Mouse (Mus musculus) layer of hippocampus, adult 8-10 months (tissue): Measurements from ENCODE around the gene Col4a3bp. TPM values are rescaled to one million over a fixed set of nuclear protein-coding genes. Genes with fewer than 3 reads are reported as not detected.
A peak's percentile ranks its signal among the peaks of the same experiment; 100 is the strongest.

Experiments
- DNase-seq, 2 experiments: peaks; one replicate each; pipeline ENCODE4 v3.0.0; 2022; ENCODE audit warnings: low spot score in 2 of 2
- total RNA-seq, 4 experiments: library from RNA; stranded (reverse); gene quantifications; 2 replicates each; pipeline ENCODE4 v1.2.4; 2022

Gene Col4a3bp
- total RNA-seq, 4 experiments from 2014 or later, result 62.5 to 83.2 (median 74.4) TPM

DNA sequence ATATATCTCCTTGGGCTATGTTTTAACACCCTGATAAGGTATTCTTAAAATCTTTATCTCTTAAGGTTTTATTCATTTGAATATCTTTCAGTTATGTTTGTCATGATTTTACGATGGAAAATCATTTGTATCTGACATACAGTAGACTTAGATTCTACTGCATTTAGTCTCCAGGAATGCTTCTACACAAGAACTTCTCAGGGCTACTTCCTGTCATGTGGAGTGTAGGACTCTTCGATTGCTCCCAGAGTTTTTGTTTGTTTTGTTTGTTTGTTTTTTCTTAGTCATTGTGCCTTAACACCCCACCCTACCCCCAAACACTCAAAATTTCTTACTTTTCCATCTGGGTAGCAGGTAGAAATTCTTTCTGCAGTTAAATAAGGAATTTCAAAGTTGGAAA, 1.0 kb upstream of the Col4a3bp start:
- no peak for DNase-seq

DNA sequence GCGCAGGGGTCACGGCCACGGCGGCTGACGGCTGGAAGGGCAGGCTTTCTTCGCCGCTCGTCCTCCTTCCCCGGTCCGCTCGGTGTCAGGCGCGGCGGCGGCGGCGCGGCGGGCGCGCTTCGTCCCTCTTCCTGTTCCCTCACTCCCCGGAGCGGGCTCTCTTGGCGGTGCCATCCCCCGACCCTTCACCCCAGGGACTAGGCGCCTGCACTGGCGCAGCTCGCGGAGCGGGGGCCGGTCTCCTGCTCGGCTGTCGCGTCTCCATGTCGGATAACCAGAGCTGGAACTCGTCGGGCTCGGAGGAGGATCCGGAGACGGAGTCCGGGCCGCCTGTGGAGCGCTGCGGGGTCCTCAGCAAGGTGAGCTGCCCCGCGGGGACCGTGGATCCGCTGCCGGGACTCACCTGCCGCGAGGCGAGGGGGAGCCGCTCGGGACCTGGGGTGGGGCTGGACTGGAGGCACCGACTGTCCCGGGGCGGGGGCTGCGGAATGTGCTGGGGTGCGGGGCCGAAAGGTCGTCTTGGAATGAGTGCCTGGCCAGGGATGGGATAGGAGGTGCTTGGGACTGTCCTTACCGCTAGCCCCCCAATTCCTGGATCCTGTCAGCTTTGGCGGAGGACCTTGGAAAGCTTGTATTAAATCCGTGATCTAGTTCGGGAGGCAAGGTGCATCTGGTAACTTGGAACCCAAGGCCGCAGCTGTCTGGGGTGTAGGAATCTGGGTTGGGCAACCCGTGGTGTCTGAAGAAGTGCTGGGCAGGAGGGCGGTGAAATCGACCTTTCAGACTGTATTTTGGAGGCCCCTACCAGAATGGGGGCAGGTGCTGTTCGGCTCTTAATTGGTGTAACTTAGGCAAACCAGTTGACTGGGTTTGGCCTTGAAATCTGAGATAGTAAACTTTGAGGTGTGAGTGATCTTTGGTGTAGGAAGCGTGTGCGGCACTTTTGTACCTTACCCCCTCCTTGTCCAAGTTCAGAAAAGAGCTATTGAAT, 778 bp downstream of the Col4a3bp start:
- peak in 1 of 2 experiments; percentile 35 for DNase-seq

DNA sequence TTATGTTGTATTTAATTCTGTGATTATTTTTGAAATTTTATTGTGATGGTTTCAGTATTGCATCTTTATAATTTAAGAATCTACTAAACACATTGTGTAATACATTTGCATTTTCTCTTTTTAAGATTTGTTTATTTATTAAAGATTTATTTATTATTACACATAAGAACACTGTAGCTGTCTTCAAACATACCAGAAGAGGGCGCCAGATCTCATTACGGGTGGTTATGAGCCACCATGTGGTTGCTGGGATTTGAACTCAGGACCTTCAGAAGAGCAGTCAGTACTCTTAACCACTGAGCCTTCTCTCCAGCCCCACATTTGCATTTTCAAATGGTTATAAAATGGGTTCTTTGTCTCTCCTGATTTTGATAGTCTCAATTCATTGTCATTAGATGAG, 2.1 kb downstream of the Col4a3bp start:
- DNase-seq, result no peak

DNA sequence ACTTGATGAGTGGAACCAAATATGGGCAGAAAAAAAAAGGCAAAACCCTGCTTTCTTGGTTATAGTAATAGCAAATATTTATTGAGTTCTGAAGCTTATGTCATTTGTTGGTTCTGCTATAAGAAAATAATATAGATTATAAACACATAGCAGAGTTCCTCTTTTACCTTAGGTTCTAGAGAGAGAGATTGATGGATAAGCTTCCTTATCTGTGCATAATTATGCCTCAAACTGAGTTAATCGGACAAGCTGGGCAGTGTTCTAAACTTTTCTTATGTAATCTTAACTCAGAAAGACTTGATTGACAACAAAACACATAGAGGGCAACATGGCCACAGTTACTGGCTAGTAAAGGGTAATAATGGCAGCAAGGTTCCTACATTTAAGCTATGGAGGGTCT, 4.8 kb downstream of the Col4a3bp start:
- no peak for DNase-seq

DNA sequence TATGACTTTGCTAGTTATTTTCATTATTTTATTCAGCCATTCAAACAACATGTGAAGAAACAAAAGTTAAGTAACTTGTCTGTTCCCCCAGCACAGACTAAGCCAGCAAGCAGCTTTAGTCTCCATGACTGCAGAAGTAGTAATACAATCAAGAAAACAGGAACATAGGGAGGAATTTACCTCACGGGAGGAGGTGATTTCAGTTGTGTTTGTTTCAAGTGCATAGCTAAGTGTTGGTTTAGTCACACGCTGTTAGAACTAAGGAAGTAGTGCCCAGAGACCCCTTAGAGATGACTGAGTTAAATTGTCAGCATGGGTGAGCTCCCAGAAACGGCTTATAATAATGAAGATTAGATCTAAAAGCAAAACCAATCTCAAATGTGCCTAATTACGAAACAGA, 5.5 kb downstream of the Col4a3bp start:
- DNase-seq, result no peak

DNA sequence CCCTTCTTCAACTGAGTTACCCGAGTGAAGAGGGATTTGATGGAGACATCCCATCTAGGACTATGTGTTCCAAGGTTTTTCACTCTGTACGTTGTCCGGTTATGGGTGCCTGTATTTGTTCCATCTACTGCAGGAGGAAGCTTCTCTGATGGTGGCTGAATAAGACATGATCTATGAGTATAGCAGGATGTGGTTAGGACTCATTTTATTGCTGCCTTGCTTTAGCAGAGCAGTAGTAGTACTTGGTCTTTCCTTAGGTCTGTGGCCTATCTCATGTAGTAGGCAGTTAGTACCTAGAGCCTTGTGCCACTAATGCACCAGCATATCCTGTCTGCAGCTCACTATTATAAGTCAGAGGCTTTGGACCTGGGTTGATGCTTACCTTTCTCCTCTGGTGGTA, 12.7 kb downstream of the Col4a3bp start:
- no peak for DNase-seq

DNA sequence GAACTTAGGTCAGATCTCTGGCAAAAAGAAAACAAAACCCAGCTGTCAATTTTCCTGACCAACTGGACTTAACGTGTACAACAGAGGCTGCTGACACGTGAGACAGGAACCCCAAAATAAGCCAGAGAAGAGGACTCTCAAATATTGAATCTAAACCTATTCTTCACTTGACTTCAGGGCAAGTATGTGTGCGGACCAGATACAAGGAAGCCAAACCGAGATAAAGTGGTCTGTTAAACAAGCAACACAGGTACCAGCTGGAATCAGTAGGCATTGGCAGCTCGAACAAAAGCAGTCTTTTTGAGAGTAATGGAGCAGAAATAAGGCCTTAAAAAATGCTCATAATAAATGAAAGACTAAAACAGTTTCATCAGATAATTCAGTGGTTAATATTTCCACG, 25.6 kb downstream of the Col4a3bp start:
- no peak for DNase-seq

DNA sequence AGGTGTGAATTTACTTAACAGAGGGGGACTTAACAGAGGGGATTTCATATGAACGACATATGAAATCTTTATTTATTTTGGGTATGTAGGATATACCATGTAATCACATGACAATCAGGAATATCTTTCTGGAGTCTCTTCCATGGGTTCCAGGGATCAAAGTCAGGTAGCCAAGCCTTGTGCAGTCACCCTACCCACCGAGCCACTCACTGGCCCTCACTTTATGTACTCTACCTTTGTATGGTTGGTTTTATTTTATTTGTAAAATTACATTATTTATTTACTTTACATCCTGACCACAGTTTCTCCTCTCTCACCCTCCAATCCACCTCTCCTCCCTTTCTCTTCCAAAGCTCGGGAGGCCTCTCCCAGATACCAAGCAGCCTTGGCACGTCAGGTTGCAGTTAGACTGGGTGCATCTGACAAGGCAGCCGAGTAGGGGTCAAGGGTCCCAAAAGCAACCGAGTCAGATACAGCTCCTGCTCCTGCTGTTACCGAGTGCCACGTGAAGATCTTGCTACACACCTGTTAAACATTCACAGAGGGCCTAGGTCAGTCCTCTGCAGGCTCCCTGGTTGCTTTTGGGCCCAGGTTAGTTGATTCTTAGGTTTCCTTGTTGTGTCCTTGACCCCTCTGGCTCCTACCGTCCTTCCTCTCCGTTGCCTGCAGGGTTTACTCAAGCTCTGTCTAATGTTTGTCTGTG, 28.0 kb downstream of the Col4a3bp start:
- no peak for DNase-seq

DNA sequence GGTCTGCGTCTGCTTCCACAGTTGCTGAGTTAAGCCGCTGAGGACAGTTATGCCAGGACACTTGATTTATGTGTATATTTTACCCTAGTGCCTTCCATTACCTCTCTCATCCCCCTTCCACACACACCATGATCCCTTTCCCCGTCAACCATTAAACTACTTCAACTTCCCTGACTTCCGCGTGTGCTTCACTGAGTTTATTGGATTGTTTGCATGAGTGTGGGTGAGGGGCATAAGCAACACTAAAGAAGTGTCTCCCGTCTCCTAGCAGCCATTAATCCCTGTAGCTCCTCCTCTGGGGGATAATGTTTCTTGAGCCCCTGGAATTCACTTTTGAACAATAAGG, 28.6 kb downstream of the Col4a3bp start:
- no peak for DNase-seq

DNA sequence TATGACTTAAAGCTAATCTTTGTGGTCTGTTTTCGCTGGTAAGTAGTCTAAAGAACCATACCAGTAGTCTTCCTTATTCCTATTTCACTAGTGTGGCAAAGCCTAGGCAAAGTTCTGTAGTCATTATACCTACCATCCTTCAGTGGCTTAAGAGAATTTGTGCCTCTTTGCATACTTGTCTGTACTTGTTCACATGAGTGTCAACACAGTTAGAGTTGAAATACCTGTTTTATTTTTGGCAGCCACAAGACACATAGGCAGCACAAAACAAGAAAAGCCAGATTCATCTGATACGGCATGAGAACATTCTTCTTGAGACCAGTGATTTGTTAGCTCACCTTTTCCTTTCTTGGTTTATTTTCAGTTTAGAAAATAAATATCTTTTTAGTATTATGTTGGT, 31.8 kb downstream of the Col4a3bp start:
- no peak for DNase-seq

DNA sequence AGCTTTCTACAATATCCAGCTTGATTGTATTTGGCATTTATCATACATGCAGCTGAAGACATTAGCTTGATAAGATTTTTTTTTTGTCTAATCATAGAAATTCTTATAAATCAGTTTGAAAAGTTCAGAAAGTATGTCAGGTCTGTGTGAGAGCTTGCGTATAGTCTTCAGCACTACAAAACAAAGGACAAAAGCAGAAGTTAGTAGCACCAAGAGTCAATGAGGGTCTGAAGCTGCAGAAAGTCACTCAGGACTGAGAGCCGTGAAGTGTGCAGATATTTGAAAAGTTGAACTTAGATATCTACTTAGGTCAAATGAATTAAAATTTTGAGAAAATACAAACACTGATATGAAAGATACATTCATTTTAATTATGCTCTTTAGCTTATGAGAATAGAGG, 36.7 kb downstream of the Col4a3bp start:
- DNase-seq, result no peak

DNA sequence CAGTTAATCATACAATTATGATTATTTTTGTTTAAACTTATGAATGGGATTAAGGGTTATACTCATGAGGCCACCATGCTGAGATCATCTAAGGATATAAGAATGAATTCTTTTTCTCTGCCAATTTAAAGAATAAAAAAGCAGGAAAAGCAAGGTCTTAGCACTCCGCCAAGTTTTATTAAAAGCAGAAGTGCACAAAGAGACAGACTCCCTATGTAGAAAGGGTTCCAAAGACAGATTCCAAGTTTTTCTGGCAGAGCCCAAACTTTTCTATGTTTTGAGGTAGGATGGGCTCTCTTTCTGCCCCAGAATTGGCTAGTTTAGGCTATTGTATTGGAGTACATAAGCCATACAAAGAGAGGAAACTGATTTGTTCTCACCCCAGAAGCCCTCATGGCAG, 37.6 kb downstream of the Col4a3bp start:
- DNase-seq, result no peak

DNA sequence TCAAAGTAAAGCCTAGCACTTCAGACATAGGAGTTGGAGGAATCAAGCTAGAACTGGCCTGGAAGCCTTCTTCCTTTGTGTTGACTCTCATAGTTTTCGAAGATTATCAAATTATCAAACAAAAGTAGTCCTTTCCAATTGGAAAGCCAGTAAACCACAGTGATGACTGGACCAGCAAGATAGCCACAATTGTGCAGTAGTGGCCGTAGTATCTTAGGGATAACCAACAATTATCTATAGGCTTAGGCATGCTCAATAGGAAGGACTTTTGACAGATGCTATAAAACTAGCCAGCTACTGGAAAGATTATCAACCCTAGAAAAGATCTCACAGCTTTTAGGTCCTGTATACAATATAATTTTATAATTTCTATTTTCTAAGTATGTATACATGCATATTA, 41.8 kb downstream of the Col4a3bp start:
- no peak for DNase-seq

DNA sequence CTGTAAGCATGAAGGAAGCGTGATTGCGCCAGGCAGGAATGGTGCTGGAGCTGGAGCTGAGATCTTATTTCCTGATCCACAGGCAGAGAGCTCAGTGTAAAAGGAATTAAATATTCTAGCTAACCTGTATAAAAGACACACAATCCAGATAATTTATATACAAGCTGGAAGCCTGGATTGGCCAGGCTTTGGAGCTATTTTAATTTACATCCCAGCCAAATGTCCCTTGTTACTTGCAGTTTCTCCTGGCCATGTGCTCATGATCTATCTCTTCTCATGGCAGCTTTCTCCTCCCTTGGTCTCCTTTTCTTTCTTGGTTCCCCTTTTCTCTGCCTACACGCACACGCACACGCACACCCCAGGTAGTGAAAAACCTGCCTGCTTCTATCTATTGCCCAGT, 44.1 kb downstream of the Col4a3bp start:
- no peak for DNase-seq

DNA sequence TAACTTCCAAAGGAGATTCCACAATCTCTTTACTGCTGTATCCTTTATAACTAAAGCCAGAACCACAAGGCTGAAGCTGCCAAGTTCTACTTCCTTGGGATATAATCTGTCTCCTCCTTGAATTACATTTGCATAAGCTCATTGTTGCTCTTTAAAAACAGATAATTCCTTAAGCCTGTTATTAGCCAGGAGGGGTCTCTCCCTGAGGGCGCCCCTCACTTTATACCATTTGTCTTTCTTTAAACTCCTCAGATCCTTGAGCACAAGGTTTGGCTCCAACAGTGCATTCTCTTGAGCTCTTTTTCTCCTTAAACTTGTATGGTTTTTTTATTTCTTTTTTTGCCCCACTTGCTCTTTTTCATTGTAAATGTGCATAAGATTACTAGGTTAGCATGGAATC, 46.2 kb downstream of the Col4a3bp start:
- DNase-seq, result no peak

DNA sequence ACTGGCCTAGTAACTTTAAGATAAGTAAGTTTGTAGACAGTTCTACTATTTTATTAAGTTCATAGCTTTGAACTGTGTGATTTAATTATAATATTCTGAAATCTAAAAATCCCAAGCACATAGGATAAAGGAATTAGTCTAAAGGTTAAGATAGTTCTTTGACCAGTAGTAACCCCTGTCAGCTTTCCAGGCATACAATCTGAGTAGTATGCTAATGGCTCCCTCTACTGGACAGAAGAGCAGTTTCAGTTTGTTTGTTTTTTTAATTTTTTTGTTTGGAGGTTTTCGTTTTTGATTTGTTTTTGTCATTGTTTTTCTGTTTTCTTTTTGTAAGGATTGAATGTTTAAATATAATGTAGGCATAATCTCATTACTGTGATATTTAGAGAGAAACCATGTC, 51.2 kb downstream of the Col4a3bp start:
- no peak for DNase-seq

DNA sequence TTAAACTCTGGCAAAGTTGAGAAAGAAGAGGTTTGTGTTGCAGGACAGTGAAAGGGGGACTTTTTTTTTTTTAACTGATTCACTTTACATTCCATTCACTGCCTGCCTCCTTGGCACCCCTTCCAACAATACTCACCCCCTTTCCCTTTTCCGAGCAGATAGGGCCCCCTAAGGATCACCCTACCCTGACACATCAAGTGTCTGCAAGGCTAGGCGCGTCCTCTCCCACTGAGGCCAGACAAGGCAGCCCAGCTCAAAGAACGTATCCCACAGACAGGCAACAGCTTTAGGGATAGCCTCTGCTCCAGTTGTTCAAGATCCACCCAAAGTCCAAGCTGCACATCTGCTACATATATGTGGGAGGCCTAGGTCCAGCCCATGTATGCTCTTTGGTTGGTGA, 51.7 kb downstream of the Col4a3bp start:
- DNase-seq, result no peak

DNA sequence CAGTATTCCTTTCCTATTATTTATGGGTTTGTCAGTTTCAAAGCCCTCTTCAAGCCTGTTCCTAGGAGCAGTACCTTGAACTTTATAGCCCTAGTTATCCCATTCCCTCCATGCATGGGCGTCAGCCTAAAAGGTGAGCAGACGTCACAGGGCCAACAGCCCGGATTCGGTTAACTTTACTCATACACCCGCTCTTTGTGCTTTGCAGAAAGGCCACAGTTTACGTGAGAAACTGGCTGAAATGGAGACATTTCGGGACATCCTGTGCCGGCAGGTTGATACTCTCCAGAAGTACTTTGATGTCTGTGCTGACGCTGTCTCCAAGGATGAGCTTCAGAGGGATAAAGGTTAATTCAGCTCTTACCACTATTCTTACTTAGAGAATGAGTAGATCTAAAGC, 56.8 kb downstream of the Col4a3bp start:
- DNase-seq, result no peak

DNA sequence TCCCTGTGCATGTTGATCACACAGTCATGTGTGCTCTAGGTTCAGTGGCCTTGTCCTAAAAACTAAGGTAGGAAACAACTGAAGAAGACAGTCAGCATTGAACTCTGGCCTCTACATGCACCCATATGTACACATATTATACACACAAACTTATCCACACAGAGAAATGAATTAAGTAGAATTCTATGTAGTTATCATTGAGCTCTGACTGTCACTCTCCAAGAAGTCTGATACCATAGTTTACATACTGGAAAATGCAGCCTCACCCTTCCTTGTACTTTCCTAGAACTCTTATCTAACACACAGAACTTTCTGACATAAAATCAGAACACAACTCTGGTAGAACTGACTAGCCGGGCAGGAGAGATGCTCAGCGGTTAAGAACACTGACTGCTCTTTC, 61.8 kb downstream of the Col4a3bp start:
- no peak for DNase-seq

DNA sequence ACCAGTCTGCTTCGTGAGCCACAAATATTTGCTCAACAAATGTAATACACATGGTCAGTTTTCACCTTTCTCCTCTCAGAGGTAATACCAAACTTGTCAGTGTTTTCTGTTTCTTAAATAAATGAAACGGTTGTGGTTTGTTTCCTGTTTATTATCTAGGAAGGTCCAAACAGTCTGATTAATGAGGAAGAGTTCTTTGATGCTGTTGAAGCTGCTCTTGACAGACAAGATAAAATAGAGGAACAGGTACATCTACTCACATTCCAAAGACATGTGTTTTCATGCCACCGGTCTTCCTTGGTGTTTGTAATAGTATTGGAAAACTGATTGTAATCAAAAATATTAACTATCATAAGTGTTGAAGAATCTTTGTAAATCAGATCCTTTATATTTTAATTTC, 72.2 kb downstream of the Col4a3bp start:
- no peak for DNase-seq

DNA sequence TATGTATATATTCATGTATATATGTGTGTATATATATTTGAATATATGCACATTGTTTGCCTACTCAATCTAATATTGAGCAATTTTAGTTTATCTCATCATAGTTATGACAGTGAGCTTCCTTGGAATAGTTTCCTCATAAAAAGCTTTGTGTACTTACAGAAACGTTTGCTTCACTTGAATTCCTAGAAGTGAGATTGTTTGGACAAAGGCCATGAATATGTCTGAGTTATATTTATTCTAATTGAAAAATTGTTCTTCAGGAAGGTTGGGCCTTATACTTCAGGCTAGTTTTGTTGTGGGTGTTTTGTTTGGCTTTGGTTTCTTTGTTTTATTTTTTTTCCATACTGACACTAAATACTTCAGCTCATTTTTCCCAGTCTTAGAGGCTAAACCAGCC, 78.5 kb downstream of the Col4a3bp start:
- no peak for DNase-seq

DNA sequence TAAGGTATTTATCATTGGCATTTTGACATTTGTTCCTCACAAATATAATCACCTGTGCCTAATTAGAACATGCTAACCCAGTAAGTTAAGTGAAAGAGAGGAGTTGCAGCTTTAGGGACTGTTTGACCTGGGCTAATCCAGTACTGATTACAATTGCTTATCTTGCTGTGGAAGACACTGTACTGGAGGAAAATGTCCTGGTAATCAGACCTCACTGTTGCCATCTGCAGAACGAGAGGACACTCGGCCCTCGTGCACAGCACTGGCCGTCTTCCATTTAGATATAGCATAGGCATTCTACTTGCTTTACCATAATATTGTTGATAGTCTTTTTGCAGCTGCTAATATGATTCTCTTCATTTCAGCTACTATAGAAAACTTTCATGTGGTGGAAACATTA, 88.0 kb downstream of the Col4a3bp start:
- DNase-seq, result no peak

DNA sequence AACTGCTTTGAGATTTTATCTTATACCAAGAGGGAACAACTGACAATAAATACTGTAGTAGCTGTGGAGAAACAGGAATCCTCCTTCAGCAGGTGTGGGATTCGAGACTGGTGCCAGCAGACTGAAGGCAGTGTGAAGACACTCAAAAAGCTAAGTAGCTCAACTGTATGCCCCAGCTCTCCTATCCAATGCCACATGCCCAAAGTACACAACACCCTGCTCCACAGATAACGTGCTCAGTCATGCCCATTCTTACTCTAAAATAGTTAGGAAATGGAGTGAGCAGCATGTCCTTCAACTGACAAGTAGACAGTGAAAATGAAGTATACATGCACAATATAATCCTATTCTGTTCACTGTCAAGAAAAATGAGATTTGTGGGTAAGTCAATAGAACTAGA, 101.8 kb downstream of the Col4a3bp start:
- DNase-seq, result no peak
